In genomic region chr3:34552542-34553208, GRCm38 (mm10) we compare ENCODE assay signal across 18 mouse cellular contexts.
DNase-seq lines count a peak whose midpoint lies in the region; ATAC-seq and TF ChIP-seq lines count a peak whose summit lies in the region.
"Had no signal": no experiment of that assay in that cellular context is flagged by ENCODE, and none has a peak within 500 bp of the region (broad histone marks: within the 10 kb centered on the region; RNA-seq: fewer than 3 reads in every experiment).

No protein-coding gene starts in this region.

- H3K4me3 ChIP-seq in limb, embryonic 12.5 days (replicated peaks), result no peak overlapping the region
- H3K4me3 ChIP-seq in limb, embryonic 10.5 days, result no peak overlapping the region
- no peak overlapping the region for H3K4me3 ChIP-seq in forebrain, embryonic 12.5 days (replicated peaks)
- H3K4me3 ChIP-seq in midbrain, postnatal 0 days (ENCODE audit: low read depth, low read length), result no peak overlapping the region
- H3K4me3 ChIP-seq: heart, embryonic 13.5 days; kidney, embryonic 15.5 days; stomach, embryonic 15.5 days had no signal

- H3K27ac ChIP-seq in limb, embryonic 12.5 days, result no peak overlapping the region
- H3K27ac ChIP-seq in limb, embryonic 10.5 days, result no peak overlapping the region
- no peak overlapping the region for H3K27ac ChIP-seq in forebrain, embryonic 12.5 days
- H3K27ac ChIP-seq in midbrain, postnatal 0 days (ENCODE audit: low read depth, low read length), result no peak overlapping the region
- H3K27ac ChIP-seq: heart, embryonic 13.5 days; kidney, embryonic 15.5 days; stomach, embryonic 15.5 days had no signal

- 57% methylated on average over 16 of the region's 17 CpGs for WGBS in limb, embryonic 12.5 days
- WGBS in limb, embryonic 10.5 days, result 76% methylated on average over 17 of the region's 17 CpGs
- 54% methylated on average over 17 of the region's 17 CpGs for WGBS in forebrain, embryonic 12.5 days
- WGBS in midbrain, postnatal 0 days, result 65% methylated on average over 17 of the region's 17 CpGs

- peak; percentile 31 for DNase-seq in embryo, embryonic 10.5 days (ENCODE audit: low spot score)
- DNase-seq in embryo, embryonic 9.5 days (ENCODE audit: extremely low spot score), result no peak
- no peak for DNase-seq in limb, embryonic 10.5 days (ENCODE audit: low spot score)
- no peak for DNase-seq in midbrain, postnatal 0 days (ENCODE audit: low spot score)
- no peak for DNase-seq in lung, postnatal 36 days
- no peak for DNase-seq in kidney, adult 18-20 months
- DNase-seq: gastrocnemius, postnatal 14 days; left cerebral cortex, postnatal 4 days; liver, postnatal 0 days; retina, postnatal 1 day; thymus, postnatal 14 days had no signal

- peaks cover 5% of the 10 kb centered on the region; the same call in 1 of the 2 replicates for H3K4me1 ChIP-seq in limb, embryonic 12.5 days (replicated peaks)
- H3K4me1 ChIP-seq in limb, embryonic 10.5 days, result peaks cover 5% of the 10 kb centered on the region; the same call in 1 of the 2 replicates
- peaks cover 14% of the 10 kb centered on the region for H3K4me1 ChIP-seq in forebrain, embryonic 12.5 days
- H3K4me1 ChIP-seq in midbrain, postnatal 0 days (ENCODE audit: insufficient read depth, low read length), result no peaks in the 10 kb centered on the region
- H3K4me1 ChIP-seq: heart, embryonic 13.5 days; kidney, embryonic 15.5 days; stomach, embryonic 15.5 days had no signal

- no peaks in the 10 kb centered on the region for H3K27me3 ChIP-seq in limb, embryonic 12.5 days
- H3K27me3 ChIP-seq in limb, embryonic 10.5 days (ENCODE audit: low read depth, poor library complexity, severe bottlenecking), result no peaks in the 10 kb centered on the region
- no peaks in the 10 kb centered on the region; the same call in 1 of the 2 replicates for H3K27me3 ChIP-seq in forebrain, embryonic 12.5 days
- no peaks in the 10 kb centered on the region for H3K27me3 ChIP-seq in midbrain, postnatal 0 days (ENCODE audit: insufficient read depth, low read length)
- H3K27me3 ChIP-seq: CH12.LX; heart, embryonic 13.5 days; kidney, embryonic 15.5 days; stomach, embryonic 15.5 days had no signal

- H3K9me3 ChIP-seq in limb, embryonic 12.5 days, result no peaks in the 10 kb centered on the region
- H3K9me3 ChIP-seq in limb, embryonic 10.5 days (replicated peaks), result no peaks in the 10 kb centered on the region
- no peaks in the 10 kb centered on the region for H3K9me3 ChIP-seq in forebrain, embryonic 12.5 days
- no peaks in the 10 kb centered on the region for H3K9me3 ChIP-seq in midbrain, postnatal 0 days (ENCODE audit: low read length)
- H3K9me3 ChIP-seq: heart, embryonic 13.5 days; kidney, embryonic 15.5 days; stomach, embryonic 15.5 days had no signal

- ATAC-seq in limb, embryonic 12.5 days (ENCODE audit: insufficient number of reproducible peaks, insufficient read depth, low FRiP score, low TSS enrichment, low read depth), result no peak
- ATAC-seq in forebrain, embryonic 12.5 days (ENCODE audit: low FRiP score), result peak; percentile 51; the same call in 1 of the 2 replicates
- no peak for ATAC-seq in midbrain, postnatal 0 days (ENCODE audit: low FRiP score)
- ATAC-seq: activated CD4-positive, CD25-positive, alpha-beta regulatory T cell, adult 4 months; liver, postnatal 0 days had no signal

- no peak overlapping the region for H3K9ac ChIP-seq in limb, embryonic 12.5 days (replicated peaks)
- no peak overlapping the region for H3K9ac ChIP-seq in forebrain, embryonic 12.5 days
- no peak overlapping the region for H3K9ac ChIP-seq in midbrain, postnatal 0 days (replicated peaks; ENCODE audit: low read length, poor library complexity, severe bottlenecking)
- H3K9ac ChIP-seq: heart, embryonic 13.5 days; kidney, embryonic 15.5 days; liver, postnatal 0 days; stomach, embryonic 15.5 days had no signal

- no peaks in the 10 kb centered on the region for H3K36me3 ChIP-seq in limb, embryonic 12.5 days
- H3K36me3 ChIP-seq in limb, embryonic 10.5 days, result no peaks in the 10 kb centered on the region
- H3K36me3 ChIP-seq in forebrain, embryonic 12.5 days (replicated peaks), result no peaks in the 10 kb centered on the region
- H3K36me3 ChIP-seq in midbrain, postnatal 0 days (ENCODE audit: insufficient read depth, low read length), result no peaks in the 10 kb centered on the region
- H3K36me3 ChIP-seq: heart, embryonic 13.5 days; kidney, embryonic 15.5 days; stomach, embryonic 15.5 days had no signal

- TF ChIP-seq CTCF in midbrain, postnatal 0 days (IDR thresholded peaks at IDR 0.05), result no peak

- H3K4me2 ChIP-seq in limb, embryonic 12.5 days, result peak overlapping the region; percentile 27
- H3K4me2 ChIP-seq in forebrain, embryonic 12.5 days, result no peak overlapping the region
- peak overlapping the region; percentile 9; the same call in 1 of the 2 replicates for H3K4me2 ChIP-seq in midbrain, postnatal 0 days (ENCODE audit: low read depth, low read length, poor library complexity, severe bottlenecking)
- H3K4me2 ChIP-seq: heart, embryonic 13.5 days; kidney, embryonic 15.5 days; stomach, embryonic 15.5 days had no signal
